Mouse (Mus musculus): ENCODE data around the gene Camta1.

The Camta1 gene

DNA sequence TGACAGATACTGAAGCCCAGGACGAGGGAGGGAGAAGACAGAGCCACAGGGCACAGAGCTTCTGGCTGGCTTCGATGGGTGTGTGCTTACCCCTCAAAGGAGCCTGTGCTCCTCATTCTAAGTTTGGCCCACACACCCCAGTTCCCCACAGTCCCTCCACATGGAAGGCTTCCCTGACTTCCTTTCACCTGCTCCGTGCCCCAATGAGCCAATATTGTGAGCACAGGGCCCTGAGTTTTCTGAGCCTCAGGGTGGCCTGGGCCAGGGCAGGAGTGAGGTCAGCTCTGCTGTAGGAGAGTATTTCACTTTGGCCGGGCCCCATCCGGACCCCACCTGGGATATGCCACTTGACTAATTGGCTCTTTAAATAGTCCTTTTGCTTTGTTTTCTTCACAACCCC lies 724.0 kb downstream of the Camta1 start:
- DNase-seq (ENCODE audit: inconsistent age in 2 of 2, low spot score in 1 of 2) = no peak

DNA sequence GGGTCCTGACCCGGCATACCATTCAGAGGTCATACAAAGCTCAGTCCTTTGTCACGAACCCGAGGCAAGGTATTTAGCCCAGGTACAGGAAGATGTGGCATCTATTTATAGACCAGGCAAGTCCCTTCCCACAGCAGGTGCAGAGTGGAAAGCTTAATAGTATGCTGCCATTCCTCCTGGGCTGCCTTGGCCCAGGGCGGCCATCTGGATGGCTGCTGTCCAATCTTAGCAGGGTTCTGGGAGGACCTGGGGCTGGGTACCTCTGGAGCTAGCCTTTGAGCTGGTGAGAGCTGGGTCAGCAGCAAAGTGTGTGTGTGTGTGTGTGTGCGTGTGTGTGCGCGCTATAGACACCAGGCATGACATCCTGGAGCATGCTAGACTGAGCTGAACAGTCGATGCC lies 726.2 kb downstream of the Camta1 start:
- no peak for DNase-seq (ENCODE audit: inconsistent age in 2 of 2, low spot score in 1 of 2)

DNA sequence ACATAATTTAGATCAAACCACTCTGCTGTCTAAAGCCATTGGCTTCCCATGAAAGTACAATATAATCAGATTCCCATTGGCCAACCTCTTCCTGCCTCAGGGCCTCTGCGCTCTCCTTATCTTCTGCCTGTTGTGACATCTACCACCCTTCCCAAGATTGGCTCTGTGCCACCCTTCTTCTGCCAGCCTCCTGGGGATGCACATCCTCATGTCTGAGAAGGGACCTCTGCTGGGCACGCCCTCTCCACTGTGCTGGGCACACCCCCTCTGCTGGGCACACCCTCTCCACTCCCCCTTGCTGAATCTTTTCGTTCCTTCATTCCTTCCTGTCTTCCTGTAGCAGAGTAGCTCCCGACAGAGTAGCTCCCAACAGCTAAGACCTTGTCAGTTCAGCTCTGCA lies 727.9 kb downstream of the Camta1 start:
- no peak for DNase-seq (ENCODE audit: inconsistent age in 2 of 2, low spot score in 1 of 2)

DNA sequence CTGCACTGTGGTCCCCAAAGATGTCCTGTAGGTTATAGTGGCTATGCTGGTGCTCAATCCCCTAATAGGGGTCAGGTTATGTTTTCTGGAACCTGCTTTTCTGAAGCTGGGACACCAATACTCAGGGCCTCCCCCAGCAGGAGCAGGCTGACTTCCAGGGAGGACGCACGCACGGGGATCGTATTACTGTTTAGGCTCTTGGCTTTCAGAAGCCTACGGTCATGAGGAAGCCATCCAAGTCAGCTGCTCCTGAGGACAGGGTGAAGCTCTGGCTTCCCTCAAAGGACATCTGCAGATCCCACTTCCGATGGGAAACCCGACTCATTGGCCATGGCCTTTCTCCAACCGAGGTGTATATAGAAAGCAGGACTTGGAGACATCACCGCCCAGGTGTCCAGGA lies 729.2 kb downstream of the Camta1 start:
- DNase-seq (ENCODE audit: inconsistent age in 2 of 2, low spot score in 1 of 2) = no peak

DNA sequence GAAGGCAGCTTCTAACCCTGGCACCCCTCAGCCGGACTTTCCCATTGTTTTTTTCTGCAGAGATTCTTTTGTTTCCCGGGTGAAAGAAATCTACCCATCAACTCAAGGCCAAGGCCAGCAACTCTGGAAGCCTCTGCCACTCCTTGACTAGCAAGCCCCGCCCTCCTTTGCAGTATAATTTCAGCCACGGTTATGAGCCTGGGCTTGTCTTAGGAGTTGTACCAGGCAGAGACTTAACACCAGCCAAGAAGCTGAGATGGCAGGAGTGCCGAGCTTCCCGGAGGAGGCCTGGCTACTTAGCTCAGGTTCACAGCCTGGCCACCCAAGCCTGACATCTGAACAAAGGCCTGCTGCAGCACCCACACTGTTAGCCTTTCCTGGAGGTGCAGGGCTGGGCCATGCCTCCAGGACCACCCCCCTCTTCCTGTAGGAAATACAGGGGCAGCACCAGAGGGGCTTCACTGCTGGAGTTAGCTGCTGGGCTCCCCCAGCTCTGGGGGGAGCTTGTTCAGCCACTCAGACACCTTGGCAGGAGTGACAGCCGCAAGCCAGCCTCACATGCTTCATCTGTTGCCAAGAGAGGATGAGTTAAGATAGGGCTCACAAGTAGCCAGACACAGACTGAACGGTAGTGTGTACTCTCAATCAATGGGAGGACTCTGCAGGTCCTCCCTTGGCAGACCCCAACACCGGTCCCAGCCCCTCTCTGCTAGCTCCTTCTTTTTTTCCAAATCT lies 730.8 kb downstream of the Camta1 start:
- DNase-seq (ENCODE audit: inconsistent age in 2 of 2, low spot score in 1 of 2) = peak in 1 of 2 experiments; percentile 63

DNA sequence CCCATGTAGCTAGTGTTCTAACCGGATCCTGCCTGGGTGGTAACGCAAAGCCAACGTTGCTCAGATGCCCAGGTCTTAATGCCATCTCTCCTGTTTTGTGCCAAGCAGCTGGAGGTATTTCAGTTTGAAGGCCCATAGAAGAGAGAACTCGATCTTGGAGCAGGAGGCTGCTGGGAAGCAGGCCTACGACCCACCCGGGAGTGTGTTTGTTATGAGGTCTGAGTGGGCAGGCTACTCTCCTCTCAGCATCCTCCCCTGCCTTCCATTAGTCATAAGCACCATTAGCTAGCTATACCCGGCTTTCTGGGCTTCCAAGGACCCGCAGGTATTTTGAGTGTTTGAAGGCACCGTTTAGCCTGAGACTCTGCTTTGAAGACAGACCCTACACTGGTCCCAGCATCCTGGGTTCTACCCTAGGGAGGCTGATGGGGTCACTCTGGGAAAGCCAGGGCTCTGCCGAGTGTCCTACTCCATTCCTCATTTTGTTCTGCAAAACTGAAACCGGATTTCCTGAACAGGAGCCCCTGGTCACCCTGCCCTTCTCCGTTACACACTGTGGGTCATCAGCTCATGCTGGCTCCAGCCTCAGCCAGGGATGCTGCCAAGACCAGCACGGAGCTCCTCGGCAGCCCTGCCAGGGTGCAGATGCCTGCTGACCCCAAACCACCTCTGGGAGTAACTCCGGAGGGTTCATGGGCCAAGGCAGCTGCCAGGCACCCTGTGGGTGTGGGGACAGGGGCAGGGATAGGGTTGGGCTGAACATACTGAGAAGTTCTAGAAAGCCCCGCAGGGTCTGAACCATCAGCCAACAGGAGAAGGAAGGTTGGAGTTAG lies 731.7 kb downstream of the Camta1 start:
- DNase-seq (ENCODE audit: inconsistent age in 2 of 2, low spot score in 1 of 2) = no peak

DNA sequence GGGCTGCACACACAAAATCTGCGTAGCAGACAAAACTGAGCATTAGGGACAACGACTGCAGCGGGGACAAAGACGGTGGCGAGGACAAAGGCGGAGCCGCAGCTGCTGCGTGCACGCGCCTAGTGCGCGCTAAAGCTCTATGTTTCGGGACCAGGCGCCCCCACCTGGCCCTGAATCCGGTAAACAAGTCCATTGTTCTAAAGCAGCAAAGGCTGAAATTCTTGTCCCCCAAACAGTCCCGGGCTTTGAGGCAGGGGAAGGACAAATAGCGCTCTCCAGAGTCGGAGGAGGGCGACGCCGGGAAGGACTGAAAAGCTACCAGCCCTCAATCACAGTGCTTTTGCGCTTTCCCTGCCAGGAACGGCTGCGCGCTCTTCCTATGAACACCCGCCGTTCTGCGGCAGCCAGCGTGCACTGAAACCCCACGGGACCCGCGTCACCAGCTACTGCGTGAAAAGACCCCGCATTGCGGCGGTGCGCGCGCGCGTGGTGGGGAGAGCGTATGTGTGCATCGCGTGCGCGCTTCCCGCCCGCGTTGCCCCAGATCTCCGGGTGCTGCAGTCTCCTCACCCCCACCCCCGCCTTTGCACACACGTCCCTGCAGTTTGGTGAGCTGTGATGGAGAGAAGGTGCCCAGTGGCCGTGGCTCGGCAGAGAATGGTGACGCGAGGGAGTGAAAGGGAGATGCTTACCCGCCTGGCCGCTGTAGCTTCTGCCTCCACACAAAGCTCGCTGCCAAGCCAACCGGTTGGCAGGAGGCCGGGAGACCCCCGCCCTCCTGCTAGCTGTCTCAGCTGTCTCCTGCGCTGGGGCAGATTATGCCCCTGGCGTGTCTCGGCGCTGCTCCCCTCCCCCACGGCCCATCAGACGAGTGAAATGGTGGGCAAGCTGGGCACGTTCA lies 732.8 kb downstream of the Camta1 start:
- peak; percentile 50 to 79 for DNase-seq (ENCODE audit: inconsistent age in 2 of 2, low spot score in 1 of 2)

DNA sequence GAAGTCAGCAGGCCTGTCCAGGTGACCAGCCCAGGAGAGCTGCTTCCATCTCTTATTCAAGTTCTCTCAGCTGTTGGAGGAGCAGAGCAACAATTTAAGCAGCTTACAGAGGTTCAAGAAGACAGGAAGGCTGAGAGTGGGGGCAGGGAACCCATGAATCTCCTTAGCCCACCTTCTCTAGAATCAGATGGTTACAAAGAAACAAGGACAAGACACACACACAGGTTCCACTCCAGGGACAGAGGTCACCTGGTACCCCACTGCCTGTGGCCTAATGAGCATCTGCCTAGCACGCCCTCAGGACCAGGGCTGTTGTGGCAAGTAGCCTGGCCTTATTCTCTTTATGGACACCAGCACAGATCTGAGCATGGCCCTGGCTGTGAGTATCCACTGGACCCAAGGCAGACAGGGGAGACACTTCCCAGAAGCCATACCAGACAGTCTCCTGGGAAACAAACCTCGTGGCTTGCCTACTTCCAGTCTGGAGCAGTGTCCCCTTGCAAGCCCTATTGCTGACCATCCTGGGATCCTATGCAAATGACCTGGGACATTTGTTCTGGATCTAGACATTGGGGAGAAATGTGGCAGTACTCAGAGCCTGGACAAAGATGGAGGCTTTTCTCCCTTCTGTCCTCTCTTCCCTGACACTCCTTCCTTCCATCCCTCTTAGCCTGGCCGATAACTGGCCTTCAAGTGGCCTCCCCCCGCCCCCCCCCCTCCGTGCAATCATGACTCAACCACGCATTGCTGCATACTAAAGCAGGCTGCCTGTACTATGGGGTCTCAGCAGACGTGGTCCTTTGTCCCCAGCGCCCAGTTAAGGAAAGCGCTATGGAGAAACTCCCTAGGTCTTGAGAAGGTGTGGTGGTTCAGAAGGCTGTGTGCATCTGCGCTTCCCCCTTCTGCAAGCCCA lies 733.8 kb downstream of the Camta1 start:
- no peak for DNase-seq (ENCODE audit: inconsistent age in 2 of 2, low spot score in 1 of 2)

DNA sequence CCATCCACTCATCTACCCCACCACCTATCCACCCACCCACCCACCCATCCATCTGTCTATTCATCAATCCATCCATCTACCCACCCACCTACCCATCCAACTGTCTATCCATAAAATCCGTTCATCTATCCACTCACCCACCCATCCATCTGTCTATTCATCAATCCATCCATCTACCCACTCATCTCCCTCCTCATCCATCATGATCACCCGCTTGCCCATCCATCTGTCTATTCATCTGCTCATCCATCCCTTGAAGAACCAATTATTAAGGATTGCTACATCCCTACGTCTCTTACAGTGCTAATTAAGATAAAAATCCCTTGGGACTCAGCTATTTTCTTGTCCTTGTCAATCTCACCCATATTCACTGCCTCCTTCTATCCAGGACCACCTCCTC lies 742.8 kb downstream of the Camta1 start:
- DNase-seq (ENCODE audit: inconsistent age in 2 of 2, low spot score in 1 of 2) = no peak

DNA sequence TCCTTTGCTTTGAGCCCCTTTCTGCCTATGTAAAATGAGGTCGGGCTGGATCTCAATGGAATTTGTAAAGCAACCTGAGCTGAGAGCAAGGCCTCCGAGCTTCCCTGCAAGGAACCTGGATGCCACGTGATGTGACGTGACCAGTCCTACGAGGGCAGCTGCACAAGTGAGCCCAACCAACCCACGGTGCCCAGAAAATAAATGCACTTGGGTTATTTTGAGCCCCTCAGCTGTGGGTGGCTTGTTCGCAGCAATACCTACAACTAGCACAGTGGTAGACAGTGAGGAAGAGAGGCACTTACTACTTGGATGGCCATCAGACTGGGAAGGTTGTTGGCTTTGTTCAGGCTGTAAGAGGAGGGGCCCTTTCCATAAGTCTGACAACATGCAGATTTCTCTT lies 747.1 kb downstream of the Camta1 start:
- no peak for DNase-seq (ENCODE audit: inconsistent age in 2 of 2, low spot score in 1 of 2)

DNA sequence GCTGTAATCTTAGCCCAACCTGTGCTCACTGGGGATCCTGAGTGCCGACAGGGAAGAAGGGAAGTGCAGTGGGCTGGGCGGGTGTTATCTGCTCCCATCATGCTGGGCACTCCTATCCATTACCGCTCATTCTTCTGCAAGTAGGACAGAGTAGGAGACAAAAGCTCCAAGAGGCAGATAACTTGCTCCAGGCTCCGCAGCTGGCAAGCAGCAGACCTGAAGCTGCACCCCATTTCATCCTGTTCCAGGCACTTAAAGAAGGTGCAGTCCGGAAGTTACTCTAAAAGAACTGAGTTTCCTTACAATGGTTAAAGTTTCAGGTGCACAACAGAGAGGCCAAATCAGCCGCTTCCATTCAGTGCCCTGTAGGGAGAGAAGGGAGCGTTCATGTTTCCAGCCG lies 750.5 kb downstream of the Camta1 start:
- no peak for DNase-seq (ENCODE audit: inconsistent age in 2 of 2, low spot score in 1 of 2)

DNA sequence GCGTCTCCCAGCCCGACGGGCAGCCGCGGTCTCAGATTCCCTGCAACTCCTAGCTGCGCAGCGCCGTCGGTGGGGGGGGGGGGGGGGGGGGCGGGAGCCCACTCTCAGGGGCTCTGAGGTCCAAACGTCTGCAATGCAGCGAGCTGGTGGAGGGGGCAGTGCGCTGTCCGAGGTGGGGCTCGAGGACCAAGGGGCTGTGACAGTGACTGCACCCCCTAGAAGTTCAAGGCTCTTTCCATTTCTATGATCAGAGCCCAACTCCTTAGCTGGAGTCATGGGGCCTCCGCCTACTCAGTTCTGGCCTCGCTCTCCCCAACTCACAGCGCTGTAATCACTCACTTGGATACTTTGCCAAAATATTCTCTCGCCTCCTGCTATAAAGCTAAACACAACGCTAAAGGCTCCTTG lies 752.8 kb downstream of the Camta1 start:
- peak; percentile 33 to 65 for DNase-seq (ENCODE audit: inconsistent age in 2 of 2, low spot score in 1 of 2)

DNA sequence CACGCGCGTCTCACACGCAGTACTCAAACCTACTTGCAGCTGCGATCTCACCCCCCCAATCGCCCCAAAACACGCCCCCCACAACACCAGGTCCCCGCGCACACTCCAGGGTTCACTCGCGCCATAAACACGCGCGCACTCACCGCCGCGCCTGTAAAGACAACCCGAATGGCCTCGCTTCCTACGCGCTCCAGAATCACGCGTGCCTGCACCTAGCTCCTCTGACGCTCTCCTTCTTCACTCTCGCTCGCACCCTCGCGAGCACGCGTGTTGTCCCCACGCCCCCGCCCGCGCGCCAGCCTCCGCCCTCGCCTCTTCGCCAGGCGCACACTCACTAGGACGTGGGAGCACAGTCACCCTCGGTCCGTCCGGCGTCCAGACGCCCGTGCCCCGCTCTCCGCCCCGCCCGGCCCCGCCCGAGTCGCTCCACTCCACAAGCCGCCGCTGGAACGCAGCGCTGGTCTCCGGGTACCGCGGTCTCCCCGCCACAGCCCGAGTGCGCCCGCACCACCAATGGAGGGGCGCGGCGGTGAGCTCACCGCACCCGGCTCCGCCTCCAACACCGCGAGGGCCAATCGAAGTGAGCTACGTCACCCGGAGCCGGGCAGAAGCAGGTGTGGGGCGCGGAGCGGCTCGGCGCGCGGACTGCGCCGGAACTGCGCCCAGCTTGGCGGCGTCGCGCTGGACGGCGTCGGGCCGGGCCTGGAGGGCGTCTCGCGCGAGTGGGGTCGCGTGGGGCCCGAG lies 753.5 kb downstream of the Camta1 start:
- DNase-seq (ENCODE audit: inconsistent age in 2 of 2, low spot score in 1 of 2) = peak; percentile 91 to 96

DNA sequence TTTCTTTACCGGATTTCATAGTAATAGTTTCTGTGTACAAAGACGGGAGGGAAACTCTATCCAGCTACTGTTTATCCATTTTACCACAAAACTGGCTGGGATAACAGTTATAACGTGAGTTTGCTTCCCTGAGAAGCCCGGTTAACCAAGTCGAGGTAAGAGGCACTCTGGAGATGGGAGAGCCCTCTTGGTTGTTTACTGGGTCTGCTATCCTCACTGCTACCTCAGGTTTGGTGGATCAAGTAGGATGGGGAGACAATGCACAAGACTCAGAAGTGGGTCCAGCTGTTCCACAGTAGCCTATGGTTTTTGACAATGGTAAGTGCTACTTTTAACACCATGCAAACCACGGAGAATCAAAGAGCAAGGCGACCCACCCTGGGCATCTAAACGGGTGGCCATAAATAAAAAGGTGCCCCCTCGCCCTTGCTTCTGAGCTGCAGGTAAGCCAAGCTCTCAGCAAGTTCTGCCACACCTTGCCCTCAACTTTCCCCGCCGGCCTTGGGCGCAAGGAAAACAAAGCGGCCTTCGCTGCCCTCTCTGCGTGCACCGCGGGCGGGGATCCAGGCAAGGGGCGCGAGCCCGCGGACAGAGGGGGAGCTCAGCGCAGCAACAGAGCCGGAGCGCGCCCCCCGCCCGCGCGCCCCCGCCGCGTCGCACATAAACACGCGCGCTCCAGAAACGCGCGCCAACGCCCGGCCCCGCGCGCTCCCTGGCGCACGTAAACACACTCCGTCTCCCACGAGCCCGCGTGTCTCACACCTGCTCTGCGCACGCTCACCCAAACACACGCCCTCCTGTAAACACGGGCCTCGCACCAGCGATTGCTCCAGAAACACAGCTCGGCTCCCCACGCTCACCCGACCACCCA lies 754.3 kb downstream of the Camta1 start:
- peak; percentile 23 to 38 for DNase-seq (ENCODE audit: inconsistent age in 2 of 2, low spot score in 1 of 2)

DNA sequence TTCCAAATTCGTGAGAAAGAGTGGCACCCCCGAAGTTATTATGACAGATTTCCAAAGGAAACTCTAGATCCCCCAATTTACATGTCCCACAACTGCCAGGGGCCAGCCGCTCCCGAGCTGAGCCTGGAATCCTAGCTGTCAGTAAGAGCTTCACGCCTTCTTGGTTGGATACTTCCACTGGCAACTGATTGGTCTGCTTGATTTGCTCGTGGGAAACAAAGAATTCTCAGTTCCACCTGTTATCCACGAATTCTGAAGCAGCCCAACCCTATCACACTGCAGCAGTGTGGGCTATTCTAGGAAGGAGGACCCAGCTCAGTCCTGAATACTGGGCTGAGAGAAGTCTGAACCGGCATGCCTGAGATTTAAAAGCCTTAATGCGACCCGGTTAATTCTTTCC lies 755.2 kb downstream of the Camta1 start:
- no peak for DNase-seq (ENCODE audit: inconsistent age in 2 of 2, low spot score in 1 of 2)

DNA sequence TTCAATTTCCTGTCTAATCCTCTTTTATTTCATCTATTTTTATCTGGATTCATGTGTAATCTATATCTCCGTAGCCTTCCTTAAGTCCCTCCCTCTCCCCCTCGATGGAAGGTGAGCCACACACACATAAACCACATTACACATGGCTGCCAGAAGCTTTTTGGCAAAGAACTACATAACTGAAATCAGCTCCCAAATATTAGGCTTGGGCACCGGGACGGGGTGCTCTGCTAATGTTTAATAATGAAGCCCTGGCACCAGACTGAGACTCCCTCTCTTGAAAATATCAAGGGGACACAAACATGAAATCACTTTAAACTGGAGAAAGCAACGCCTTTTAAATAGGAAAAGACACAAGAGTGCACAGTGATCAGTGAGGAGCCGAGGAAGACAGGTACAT lies 755.8 kb downstream of the Camta1 start:
- DNase-seq (ENCODE audit: inconsistent age in 2 of 2, low spot score in 1 of 2) = no peak

DNA sequence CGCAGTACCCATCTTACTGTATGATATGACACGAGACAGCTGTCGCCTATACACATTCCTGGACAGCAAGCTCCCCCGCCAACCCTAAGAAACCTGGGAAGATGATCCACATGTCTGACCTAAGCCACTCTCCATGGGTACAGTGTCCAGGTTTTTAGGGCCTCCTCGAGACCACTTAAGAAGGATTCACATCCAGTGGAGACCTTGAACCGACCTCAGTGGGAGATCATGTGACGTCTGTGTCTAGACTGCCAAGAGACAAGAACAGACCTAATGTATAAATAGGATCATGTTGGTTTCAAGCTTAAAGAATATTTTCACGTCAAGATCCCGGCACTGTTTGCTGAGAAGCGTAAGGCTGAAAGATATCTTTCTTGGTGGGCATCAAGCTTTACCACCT lies 757.5 kb downstream of the Camta1 start:
- no peak for DNase-seq (ENCODE audit: inconsistent age in 2 of 2, low spot score in 1 of 2)

DNA sequence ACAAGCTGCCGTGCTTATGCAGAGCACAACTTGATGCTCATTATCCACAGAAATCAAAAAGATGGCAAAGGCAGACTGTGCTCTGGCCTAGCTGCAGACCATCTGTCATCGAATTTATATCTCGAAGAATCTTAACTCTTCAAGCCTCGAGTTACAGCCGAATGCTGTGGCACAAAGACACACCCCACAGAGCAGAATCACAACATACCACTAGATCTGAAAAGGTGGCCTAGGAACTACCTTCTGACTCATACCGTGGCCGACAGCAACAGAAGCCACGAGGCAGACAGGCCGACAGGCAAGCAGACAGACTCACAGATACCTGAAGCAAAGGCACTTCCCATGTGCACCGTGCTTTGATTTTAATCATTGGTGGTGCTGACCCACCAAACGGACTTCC lies 758.0 kb downstream of the Camta1 start:
- no peak for DNase-seq (ENCODE audit: inconsistent age in 2 of 2, low spot score in 1 of 2)

DNA sequence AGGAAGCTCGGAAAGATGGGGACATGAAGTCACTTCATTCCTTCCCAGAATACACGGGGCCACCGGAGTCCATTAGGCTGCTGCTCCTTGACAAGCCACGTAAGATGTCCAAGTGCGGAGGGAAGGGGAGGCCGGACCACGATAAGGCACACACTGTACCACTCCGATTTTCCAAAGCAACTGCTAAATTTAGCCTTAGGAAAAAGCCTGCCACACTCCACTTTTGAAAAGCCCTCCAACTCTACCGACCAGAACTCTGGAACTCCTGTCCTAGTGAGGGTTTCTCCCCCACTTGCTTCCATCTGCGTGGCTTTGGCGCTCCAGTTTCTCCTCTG lies 764.6 kb downstream of the Camta1 start:
- DNase-seq (ENCODE audit: inconsistent age in 2 of 2, low spot score in 1 of 2) = no peak
